Mouse (Mus musculus) kidney, adult 2 months (tissue): ENCODE data around the gene Slc19a3.

Source experiments
- CTCF ChIP-seq: fragments of 200-500 bp; conservative IDR thresholded peaks from 2 replicates; pipeline ENCODE4 v1.5.1; 2011; ENCODE audit warnings: low read depth, mild to moderate bottlenecking, control low read depth, low read length, moderate library complexity, mixed read lengths; ENCODE audit not compliant: insufficient read depth, insufficient read length
- POLR2A ChIP-seq: fragments of 200-500 bp; IDR thresholded peaks from one replicate; pipeline ENCODE4 v1.6.1; 2011; ENCODE audit warnings: low read depth, low read length, control low read depth

DNA sequence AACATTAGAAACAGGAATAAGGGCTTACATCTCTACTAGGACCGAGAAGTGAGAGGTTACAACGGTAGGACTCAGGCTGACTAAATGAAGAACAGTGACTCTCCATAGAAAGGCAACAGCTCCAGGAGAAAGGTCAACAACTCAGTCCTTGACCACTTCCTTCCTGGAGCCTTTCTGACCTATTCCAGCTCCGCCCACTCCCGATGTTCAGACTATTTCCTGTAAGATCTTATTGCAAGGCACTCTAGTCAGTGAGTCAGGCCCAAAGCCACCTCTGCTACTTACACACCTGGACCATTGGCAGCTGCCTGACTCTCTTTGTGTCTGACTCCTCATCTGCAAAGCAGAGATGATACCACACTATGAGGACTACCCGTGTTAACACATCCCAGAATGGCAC lies 62.5 kb downstream of the Slc19a3 start:
- TF ChIP-seq CTCF = no peak
- no peak for TF ChIP-seq POLR2A
